Mouse (Mus musculus) E14TG2a.4 (cell line): ENCODE measurements around the gene Sec62.

ENCODE experiments used
- CTCF ChIP-seq: conservative IDR thresholded peaks from 2 replicates; pipeline ENCODE4 v1.5.1; 2014; ENCODE audit warnings: low read length
- NANOG ChIP-seq: IDR thresholded peaks from 2 replicates; pipeline ENCODE4 v1.6.1; 2014; ENCODE audit warnings: borderline replicate concordance, low read length, mixed read lengths

- TF ChIP-seq CTCF, result peak; percentile 57
- no peak for TF ChIP-seq NANOG
Observed at GRCm38 (mm10) chr3:30855604-30856458, 63.2 kb downstream of the Sec62 start, which contains the start of gene Gpr160.
